Mouse (Mus musculus) kidney, postnatal 0 days (tissue): Measurements from ENCODE around the gene 4932438H23Rik. TPM values are rescaled to one million over a fixed set of nuclear protein-coding genes. Genes with fewer than 3 reads are reported as not detected.
"Not testable (repeated sequence)": the region's sequence is repeated elsewhere in the genome, so short reads cannot be mapped to it uniquely, and the experiment has no call there.

Source experiments
- ATAC-seq: fragments of 200-750 bp; cut with Nextera tagmentation; replicated peaks from 2 replicates; pipeline ENCODE4 v1.8.0; 2017; ENCODE audit warnings: low read depth, moderate number of reproducible peaks, moderate TSS enrichment, moderate library complexity; ENCODE audit not compliant: low FRiP score
- DNase-seq: peaks from one replicate; pipeline ENCODE4 v3.0.0-alpha.2; 2016; ENCODE audit warnings: low spot score
- H3K27ac ChIP-seq: fragments of 300-500 bp; sonication (generic); 2 replicates; pipeline ENCODE4 v1.5.1; 2014; ENCODE audit warnings: mild to moderate bottlenecking
- H3K27me3 ChIP-seq: fragments of 300-500 bp; sonication (generic); 2 replicates; pipeline ENCODE4 v1.6.1; 2014; ENCODE audit warnings: low read length, mixed read lengths; ENCODE audit not compliant: insufficient read depth
- H3K36me3 ChIP-seq: fragments of 300-500 bp; sonication (generic); 2 replicates; pipeline ENCODE4 v1.6.1; 2014; ENCODE audit warnings: low read length, mixed read lengths; ENCODE audit not compliant: insufficient read depth
- H3K4me1 ChIP-seq: fragments of 300-500 bp; sonication (generic); replicated peaks from 2 replicates; pipeline ENCODE4 v1.6.1; 2014; ENCODE audit warnings: antibody characterized with exemption, low read length, mixed read lengths; ENCODE audit not compliant: insufficient read depth
- H3K4me2 ChIP-seq: fragments of 300-500 bp; sonication (generic); 2 replicates; pipeline ENCODE4 v1.6.1; 2014; ENCODE audit warnings: mild to moderate bottlenecking, low read length, moderate library complexity, mixed read lengths
- H3K4me3 ChIP-seq: fragments of 300-500 bp; sonication (generic); replicated peaks from 2 replicates; pipeline ENCODE4 v1.5.1; 2014; ENCODE audit warnings: low read depth, low read length
- H3K9ac ChIP-seq: fragments of 300-500 bp; sonication (generic); 2 replicates; pipeline ENCODE4 v1.6.1; 2014; ENCODE audit warnings: low read depth, low read length
- H3K9me3 ChIP-seq: fragments of 300-500 bp; sonication (generic); replicated peaks from 2 replicates; pipeline ENCODE4 v1.6.1; 2016; ENCODE audit warnings: low read length, inconsistent platforms, mixed read lengths
- CTCF ChIP-seq: IDR thresholded peaks from 2 replicates; pipeline ENCODE4 v1.5.1; 2016; ENCODE audit warnings: antibody characterized with exemption, low read depth, mild to moderate bottlenecking, moderate library complexity
- WGBS: fragments of 180-500 bp; shearing (Covaris S2); extraction: QIAGEN DNeasy Blood & Tissue Kit; methylation state at CpG from one replicate; pipeline ENCODE4 v1.1.7; 2014; 5-methylcytosine and 5-hydroxymethylcytosine counted together
- polyA plus RNA-seq: library from polyadenylated mRNA; unstranded; fragments of >200 nt; fragmentation: Nextera tagmentation; extraction: Ambion mirVana; gene quantifications from 2 replicates; pipeline ENCODE4 v1.2.1, GENCODE M21; 2015

Gene 4932438H23Rik
- polyA plus RNA-seq, 1 experiment from 2014 or later = 0.07 TPM

- WGBS = 63% methylated on average over 4 of the region's 4 CpGs
- TF ChIP-seq CTCF = no peak
Measured at GRCm38 (mm10) chr16:91086642-91087306, 8.1 kb downstream of the 4932438H23Rik start.

GRCm38 (mm10) chr16:91085239-91085825 lies 9.6 kb downstream of the 4932438H23Rik start:
- H3K4me3 ChIP-seq = no peak overlapping the region
- no peaks in the 10 kb centered on the region for H3K4me1 ChIP-seq
- DNase-seq (no peak), ATAC-seq (no peak)
- no peak overlapping the region for H3K9ac ChIP-seq
- H3K9me3 ChIP-seq = no peaks in the 10 kb centered on the region
- WGBS = 47% methylated on average over 17 of the region's 17 CpGs
- H3K27ac ChIP-seq = no peak overlapping the region
- no peaks in the 10 kb centered on the region for H3K27me3 ChIP-seq
- TF ChIP-seq CTCF = no peak
- no peaks in the 10 kb centered on the region for H3K36me3 ChIP-seq
- H3K4me2 ChIP-seq = no peak overlapping the region

More at GRCm38 (mm10) chr16:91086642-91087306, 8.1 kb downstream of the 4932438H23Rik start:
- Histone ChIP-seq H3K9ac (no peak overlapping the region), H3K27me3 (no peaks in the 10 kb centered on the region), H3K9me3 (no peaks in the 10 kb centered on the region), H3K36me3 (no peaks in the 10 kb centered on the region), H3K4me2 (no peak overlapping the region), H3K4me1 (no peaks in the 10 kb centered on the region), H3K4me3 (no peak overlapping the region), H3K27ac (no peak overlapping the region)
- no peak for ATAC-seq
- no peak for DNase-seq

GRCm38 (mm10) chr16:91084307-91085238 lies 10.3 kb downstream of the 4932438H23Rik start:
- no peak overlapping the region for H3K4me2 ChIP-seq
- ATAC-seq (no peak), DNase-seq (no peak)
- H3K36me3 ChIP-seq = no peaks in the 10 kb centered on the region
- no peak for TF ChIP-seq CTCF
- no peak overlapping the region for H3K9ac ChIP-seq
- no peak overlapping the region for H3K4me3 ChIP-seq
- H3K27ac ChIP-seq = no peak overlapping the region
- H3K4me1 ChIP-seq = no peaks in the 10 kb centered on the region
- no peaks in the 10 kb centered on the region for H3K27me3 ChIP-seq
- no peaks in the 10 kb centered on the region for H3K9me3 ChIP-seq
- 80% methylated on average over 21 of the region's 21 CpGs for WGBS

GRCm38 (mm10) chr16:91083002-91083646 lies 11.8 kb downstream of the 4932438H23Rik start:
- no peak overlapping the region for H3K27ac ChIP-seq
- H3K36me3 ChIP-seq = no peaks in the 10 kb centered on the region
- H3K4me1 ChIP-seq = no peaks in the 10 kb centered on the region
- ATAC-seq = no peak
- no peak for TF ChIP-seq CTCF
- no peaks in the 10 kb centered on the region for H3K27me3 ChIP-seq
- H3K4me3 ChIP-seq = no peak overlapping the region
- H3K4me2 ChIP-seq = no peak overlapping the region
- no peak for DNase-seq
- WGBS = 63% methylated on average over 4 of the region's 4 CpGs
- no peak overlapping the region for H3K9ac ChIP-seq
- no peaks in the 10 kb centered on the region for H3K9me3 ChIP-seq

GRCm38 (mm10) chr16:91081508-91081907 lies 13.4 kb downstream of the 4932438H23Rik start:
- peak; percentile 85 for TF ChIP-seq CTCF
- Histone ChIP-seq H3K27ac (no peak overlapping the region), H3K9ac (no peak overlapping the region), H3K9me3 (no peaks in the 10 kb centered on the region), H3K36me3 (no peaks in the 10 kb centered on the region), H3K27me3 (no peaks in the 10 kb centered on the region), H3K4me1 (no peaks in the 10 kb centered on the region), H3K4me3 (no peak overlapping the region), H3K4me2 (no peak overlapping the region)
- WGBS = 24% methylated on average over 9 of the region's 12 CpGs
- ATAC-seq = no peak
- DNase-seq = peak; percentile 83

GRCm38 (mm10) chr16:91076180-91076579 lies 18.7 kb downstream of the 4932438H23Rik start:
- Histone ChIP-seq H3K9me3 (no peaks in the 10 kb centered on the region), H3K27ac (no peak overlapping the region), H3K4me3 (no peak overlapping the region), H3K36me3 (no peaks in the 10 kb centered on the region), H3K9ac (no peak overlapping the region), H3K27me3 (no peaks in the 10 kb centered on the region), H3K4me2 (no peak overlapping the region), H3K4me1 (no peaks in the 10 kb centered on the region)
- 81% methylated on average over 5 of the region's 5 CpGs for WGBS
- DNase-seq (no peak), ATAC-seq (no peak)
- TF ChIP-seq CTCF = peak; percentile 22; the same call in 1 of the 2 replicates

GRCm38 (mm10) chr16:91075423-91075822 lies 19.5 kb downstream of the 4932438H23Rik start:
- not testable (repeated sequence) for DNase-seq, H3K27ac ChIP-seq, ATAC-seq, H3K9ac ChIP-seq, H3K4me3 ChIP-seq, H3K36me3 ChIP-seq, H3K4me2 ChIP-seq, H3K27me3 ChIP-seq, H3K9me3 ChIP-seq, H3K4me1 ChIP-seq
- WGBS = 68% methylated on average over 8 of the region's 8 CpGs
